Mouse (Mus musculus) cerebellum, postnatal 4 days (tissue): Measurements from ENCODE around the gene Hirip3.

Experiments used
- DNase-seq, 2 experiments: peaks; one replicate each; pipeline ENCODE4 v3.0.0; 2022; ENCODE audit warnings: low spot score in 2 of 2, mixed read lengths in 1 of 2

Hirip3 gene

GRCm38 (mm10) chr7:126861429-126862130 lies at the start of gene Hirip3:
Hirip3 (plus strand) TSS chr7:126861972.
- peak; percentile 88 to 92 for DNase-seq

DNA sequence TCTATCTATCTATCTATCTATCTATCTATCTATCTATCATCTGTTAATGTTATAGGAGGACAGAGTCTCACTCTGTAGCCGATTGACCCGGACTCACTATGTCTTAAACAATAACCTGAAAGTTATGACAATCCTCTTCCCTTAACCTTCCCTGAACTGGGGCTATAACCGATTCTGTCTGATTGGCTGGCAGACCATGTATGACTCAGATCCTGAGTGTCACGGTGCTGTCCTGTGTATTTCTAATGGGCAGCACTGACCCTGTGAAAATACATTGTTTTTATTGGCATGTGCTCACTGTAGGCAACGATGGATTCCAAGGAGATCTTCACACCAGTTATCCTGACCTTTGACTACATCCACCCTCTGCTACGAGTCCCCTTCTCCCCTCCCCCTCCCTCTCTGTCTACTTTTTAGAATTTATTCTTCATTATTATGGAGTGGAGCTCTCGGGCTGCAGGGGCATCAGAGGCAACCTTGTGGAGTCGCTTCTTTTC lies 46.0 kb upstream of the Hirip3 start:
- no peak for DNase-seq

DNA sequence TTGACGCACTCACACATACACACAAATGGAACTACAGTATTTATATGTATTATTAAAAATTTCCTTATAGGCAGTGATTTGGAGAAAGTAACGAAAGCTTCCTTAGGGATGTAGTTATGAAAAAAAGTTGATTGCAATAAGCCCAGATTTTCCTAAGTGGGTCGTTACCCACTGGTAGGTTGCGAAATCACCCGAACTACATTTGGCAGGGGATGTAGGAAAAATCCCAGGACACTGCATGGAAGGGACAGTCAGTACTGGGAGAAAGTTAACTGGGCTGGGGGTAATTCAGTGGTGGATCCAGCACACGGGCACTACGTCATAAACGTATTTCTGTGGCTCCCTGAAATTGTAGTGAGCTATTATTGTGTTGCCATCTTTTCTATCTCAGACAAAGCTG lies 45.3 kb upstream of the Hirip3 start:
- no peak for DNase-seq

DNA sequence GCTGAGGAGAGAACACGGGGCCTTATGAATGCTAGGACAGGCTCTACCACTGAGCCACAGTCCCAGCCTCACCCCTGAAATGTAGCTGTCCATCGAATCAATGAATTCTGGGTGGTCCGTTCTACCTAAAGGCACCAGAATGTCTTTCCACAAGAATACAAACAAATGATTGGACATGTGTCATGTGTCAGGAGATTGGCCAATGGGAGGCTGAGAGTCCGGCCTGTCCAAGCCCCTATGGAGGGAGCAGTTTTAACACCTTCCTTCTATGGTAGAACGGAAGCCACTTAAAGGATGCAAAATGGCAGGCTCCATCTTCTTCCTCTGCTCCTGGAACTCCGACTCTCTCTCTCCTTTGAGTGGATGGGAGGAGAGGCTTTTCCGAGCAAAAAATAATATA lies 44.2 kb upstream of the Hirip3 start:
- no peak for DNase-seq

GRCm38 (mm10) chr7:126818818-126819217 lies 43.0 kb upstream of the Hirip3 start:
- DNase-seq, result no peak

- peak; percentile 76 to 91 for DNase-seq
Observed at GRCm38 (mm10) chr7:126821835-126822511, 39.8 kb upstream of the Hirip3 start.

DNA sequence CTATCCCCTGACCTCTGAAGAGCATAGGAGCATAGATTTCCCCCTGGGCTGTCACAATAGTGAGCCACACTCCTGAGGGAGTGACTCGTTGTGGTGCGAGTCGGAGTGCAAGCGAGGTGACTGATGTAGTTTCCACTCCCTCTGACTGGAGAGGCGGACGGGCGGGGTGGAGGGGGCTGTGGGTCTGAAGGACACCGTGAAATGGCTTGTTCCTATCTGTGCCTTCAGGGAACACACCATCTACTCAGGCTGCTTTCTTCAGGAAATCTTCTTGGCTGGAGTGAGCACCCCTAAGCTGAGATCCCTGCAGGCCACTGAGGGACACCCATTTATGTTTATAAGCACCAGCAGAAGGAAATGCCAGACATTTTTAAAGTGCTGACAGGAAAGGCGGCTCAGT lies 39.0 kb upstream of the Hirip3 start:
- DNase-seq, result no peak

DNA sequence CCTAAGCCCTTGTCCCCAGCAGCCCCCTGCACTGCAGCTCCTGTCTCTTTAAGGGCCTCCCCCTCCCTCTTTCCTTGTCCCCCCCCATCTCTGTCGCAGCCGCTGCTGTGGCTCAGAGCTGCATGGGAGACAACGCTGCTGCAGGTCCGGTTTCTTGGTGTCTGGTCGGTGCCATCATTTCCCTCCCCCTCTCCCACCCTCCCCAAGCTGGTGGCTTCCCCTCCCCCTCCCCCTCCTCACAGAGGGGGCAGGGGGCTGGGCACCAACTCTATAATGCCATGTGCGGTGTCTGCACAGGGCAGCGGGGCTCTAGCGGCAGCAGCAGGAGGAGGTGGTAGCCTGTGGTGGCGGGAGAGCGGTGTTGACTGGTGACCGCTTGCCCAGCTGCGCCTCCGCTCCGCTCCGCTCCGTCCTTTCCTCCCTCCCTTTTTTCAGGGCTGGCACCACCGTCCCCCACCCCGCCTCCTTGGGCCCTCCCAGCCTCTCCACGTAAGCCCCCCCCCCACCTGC lies 38.5 kb upstream of the Hirip3 start:
- peak in 1 of 2 experiments; percentile 61 for DNase-seq

DNA sequence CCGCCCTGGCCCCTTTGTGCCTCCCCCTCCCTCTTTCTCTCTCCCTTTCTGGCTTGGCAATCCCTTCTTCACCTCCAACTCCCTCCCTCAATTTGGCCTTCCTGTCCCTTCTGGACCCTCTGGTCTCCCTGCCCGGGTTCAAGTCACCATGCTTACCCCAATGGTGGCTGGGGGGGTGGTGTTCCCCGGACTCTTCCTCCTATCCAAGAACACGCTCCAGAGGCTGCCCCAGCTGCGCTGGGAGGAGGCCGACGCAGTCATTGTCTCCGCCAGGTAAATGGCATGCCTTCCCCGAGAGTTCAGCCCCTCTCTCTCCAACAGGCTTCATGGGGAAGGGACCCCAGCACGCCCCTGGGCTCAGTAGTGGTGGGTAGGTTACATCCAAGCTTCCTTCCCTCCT lies 37.8 kb upstream of the Hirip3 start:
- no peak for DNase-seq

GRCm38 (mm10) chr7:126825403-126825802 lies 36.4 kb upstream of the Hirip3 start:
- DNase-seq, result no peak

DNA sequence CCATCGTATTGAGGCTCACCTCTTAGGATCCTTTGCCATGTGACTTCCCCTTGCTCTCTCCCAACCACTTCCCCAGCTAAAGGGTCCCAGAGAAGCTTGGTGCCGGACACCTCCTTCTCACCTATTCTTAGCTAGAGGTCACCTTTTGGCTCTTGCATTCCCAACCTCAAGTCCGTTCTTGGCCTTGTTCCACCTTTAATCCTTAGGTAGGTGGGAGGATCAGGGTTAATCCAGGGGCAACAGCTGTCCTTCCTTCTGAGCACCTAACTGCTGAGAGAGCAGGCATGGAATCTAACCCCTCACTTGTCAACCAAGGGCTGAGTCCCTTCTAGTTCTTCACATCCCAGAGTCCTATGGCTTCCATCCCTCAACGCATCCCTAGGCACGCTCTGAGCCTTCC lies 35.8 kb upstream of the Hirip3 start:
- DNase-seq, result no peak

DNA sequence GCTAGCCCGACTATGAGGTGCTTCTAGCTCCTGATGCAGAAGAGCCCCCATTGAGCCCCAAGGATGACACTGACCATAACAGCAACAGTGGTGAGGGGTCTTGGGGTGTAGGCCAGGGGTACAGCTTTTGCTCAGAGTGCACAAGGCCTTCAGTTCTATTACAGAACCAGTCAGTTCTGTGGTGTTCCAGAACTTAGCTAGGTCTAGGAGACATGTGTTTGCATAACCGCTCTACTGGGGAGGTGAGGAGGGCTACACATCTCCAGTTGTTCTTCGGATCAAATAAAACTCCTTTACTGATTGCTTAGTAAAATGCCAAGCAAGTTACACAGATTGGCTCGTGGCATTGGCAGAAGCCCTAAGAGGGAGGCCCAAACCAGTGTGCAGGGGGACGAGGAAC lies 30.2 kb upstream of the Hirip3 start, which contains the start of gene 4930451I11Rik:
Gene 4930451I11Rik (minus strand): TSS at position 101 of the 400 bp plus-strand sequence.
- no peak for DNase-seq

DNA sequence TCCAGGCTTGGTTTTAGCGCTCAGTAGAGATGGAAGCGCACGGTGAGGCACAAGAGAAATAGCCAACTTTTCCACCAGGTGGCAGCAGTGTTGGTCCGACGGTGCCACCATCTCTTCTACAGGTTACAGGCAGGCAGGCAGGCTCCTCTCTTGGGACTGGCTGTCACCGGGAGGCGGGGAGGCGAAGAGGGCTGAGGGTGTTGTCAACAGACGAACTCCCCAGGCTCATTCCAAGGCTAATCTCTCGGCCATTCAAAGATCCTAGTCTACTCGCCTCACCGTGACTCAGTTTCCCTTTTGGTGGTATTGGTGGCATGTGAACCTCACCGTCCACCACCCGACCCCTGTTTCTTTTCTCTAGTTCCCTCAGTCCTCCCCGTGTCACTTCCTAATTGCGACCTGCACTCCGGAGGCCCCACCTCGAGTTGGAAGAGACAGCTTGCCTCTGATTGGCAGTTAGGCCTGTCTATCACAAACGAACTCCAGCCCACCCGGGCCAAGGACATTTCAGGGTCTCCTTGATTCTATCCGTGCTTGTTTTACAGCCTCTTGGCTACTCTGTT lies 29.7 kb upstream of the Hirip3 start:
- DNase-seq, result peak; percentile 64 to 84

- DNase-seq, result no peak
Observed at GRCm38 (mm10) chr7:126833294-126833693, 28.5 kb upstream of the Hirip3 start.

DNA sequence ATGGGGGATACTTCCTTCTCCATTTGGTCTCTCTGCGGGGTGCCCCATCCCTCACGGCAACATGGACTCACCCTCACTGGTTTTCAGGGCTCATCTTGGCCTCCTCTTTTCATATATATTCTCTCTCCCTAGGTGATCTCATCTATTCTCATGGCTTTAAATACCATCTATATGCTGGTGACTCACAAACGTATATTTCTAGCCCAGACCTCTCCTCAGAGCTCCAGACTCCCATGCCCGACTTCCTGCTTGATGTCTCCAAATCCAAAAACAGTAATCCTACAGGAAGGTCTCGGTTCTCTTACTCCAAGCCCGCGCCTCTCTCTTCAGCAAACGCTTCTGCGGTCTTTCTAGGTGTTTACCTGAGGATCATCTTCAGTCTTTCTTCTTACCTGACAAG lies 18.5 kb upstream of the Hirip3 start:
- no peak for DNase-seq

GRCm38 (mm10) chr7:126845516-126845915 lies 16.3 kb upstream of the Hirip3 start:
- no peak for DNase-seq

DNA sequence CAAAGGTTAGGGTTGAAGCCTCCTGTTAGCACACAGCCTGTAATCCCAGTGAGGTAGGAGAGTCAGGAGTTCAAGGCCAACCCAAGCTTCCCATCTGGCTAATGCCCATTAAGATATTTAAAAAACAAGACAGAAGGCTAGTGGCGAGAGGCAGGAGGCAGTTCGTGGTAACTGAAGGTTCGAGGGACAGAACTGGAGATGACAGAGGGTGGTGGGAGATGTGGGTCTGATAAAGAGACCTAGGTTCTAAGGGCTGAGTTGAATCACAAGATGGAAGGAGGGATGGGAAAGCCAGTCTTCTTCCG lies 14.7 kb upstream of the Hirip3 start, which contains the start of gene Doc2a:
Gene Doc2a (plus strand): TSS at position 301 of the 305 bp plus-strand sequence.
- DNase-seq, result no peak

GRCm38 (mm10) chr7:126847421-126848398 lies 14.1 kb upstream of the Hirip3 start:
- DNase-seq, result peak in 1 of 2 experiments; percentile 57

- peak in 1 of 2 experiments; percentile 8 for DNase-seq
Observed at GRCm38 (mm10) chr7:126848794-126849193, 13.0 kb upstream of the Hirip3 start.

GRCm38 (mm10) chr7:126850161-126850560 lies 11.6 kb upstream of the Hirip3 start:
- no peak for DNase-seq

- DNase-seq, result no peak
Observed at GRCm38 (mm10) chr7:126851192-126851591, 10.6 kb upstream of the Hirip3 start.
